Mouse (Mus musculus) myocyte (in vitro differentiated cells): ENCODE results near the gene Grsf1.

Experiments
- MAX ChIP-seq: IDR thresholded peaks from one replicate; pipeline ENCODE4 v1.6.1; 2011; ENCODE audit warnings: low read depth, mild to moderate bottlenecking, control low read depth
- POLR2A ChIP-seq: IDR thresholded peaks from one replicate; pipeline ENCODE4 v1.6.1; 2011; ENCODE audit warnings: low read depth, mild to moderate bottlenecking, control low read depth, moderate library complexity; ENCODE audit not compliant: insufficient read length
- POLR2AphosphoS2 ChIP-seq: IDR thresholded peaks from one replicate; pipeline ENCODE4 v1.6.1; 2011; ENCODE audit warnings: low read depth, control low read depth; ENCODE audit not compliant: insufficient read length
- SRF ChIP-seq: IDR thresholded peaks from one replicate; pipeline ENCODE4 v1.6.1; 2011; ENCODE audit warnings: low read depth; ENCODE audit not compliant: control insufficient read depth, insufficient read length
- TCF3 ChIP-seq: IDR thresholded peaks from one replicate; pipeline ENCODE4 v1.6.1; 2011; ENCODE audit warnings: low read depth, control low read depth; ENCODE audit not compliant: insufficient read length

DNA sequence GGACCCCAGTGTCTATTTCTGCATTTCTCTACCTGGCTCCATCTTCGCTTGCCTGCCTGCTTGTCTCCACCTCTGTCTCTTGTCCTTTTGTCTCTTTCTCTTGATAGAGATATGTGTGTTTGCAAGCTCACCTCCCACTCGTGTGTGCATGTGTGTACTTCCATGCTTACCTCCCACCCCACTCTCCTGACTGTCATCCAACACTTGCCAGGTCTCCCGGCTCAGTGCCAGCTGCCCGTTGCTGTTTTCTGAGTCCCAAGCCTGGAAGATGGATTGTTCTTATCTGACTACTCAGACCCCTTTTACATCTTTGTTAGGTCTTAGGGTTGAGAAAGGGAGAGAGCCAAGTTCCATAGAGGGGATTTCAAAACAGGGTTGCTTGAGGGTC lies 46.2 kb upstream of the Grsf1 start:
- TF ChIP-seq POLR2A (no peak), MAX (no peak), POLR2AphosphoS2 (no peak), TCF3 (no peak), SRF (no peak)
